Mouse (Mus musculus) intestine, embryonic 14.5 days (tissue): ENCODE data around the gene Skp2. TPM values are rescaled to one million over a fixed set of nuclear protein-coding genes. Genes with fewer than 3 reads are reported as not detected.
"Not testable (repeated sequence)": the region's sequence is repeated elsewhere in the genome, so short reads cannot be mapped to it uniquely, and the experiment has no call there.

Experiments
- ATAC-seq: fragments of 200-750 bp; cut with Nextera tagmentation; replicated peaks from 2 replicates; pipeline ENCODE4 v1.8.0; 2017; ENCODE audit warnings: low read depth, moderate number of reproducible peaks, moderate TSS enrichment, moderate library complexity; ENCODE audit not compliant: low FRiP score, low TSS enrichment
- DNase-seq: peaks from one replicate; pipeline ENCODE4 v3.0.0-alpha.2; 2018; ENCODE audit warnings: low spot score
- H3K27ac ChIP-seq: fragments of 300-500 bp; sonication (generic); 2 replicates; pipeline ENCODE4 v1.5.1; 2014; ENCODE audit warnings: low read depth, mild to moderate bottlenecking, control low read depth
- H3K27me3 ChIP-seq: fragments of 300-500 bp; sonication (generic); replicated peaks from 2 replicates; pipeline ENCODE4 v1.6.1; 2014; ENCODE audit warnings: low read length, control low read depth; ENCODE audit not compliant: control insufficient read depth, insufficient read depth
- H3K36me3 ChIP-seq: fragments of 300-500 bp; sonication (generic); 2 replicates; pipeline ENCODE4 v1.6.1; 2014; ENCODE audit warnings: low read length, control low read depth; ENCODE audit not compliant: control insufficient read depth, insufficient read depth
- H3K4me1 ChIP-seq: fragments of 300-500 bp; sonication (generic); replicated peaks from 2 replicates; pipeline ENCODE4 v1.6.1; 2014; ENCODE audit warnings: low read length, control low read depth, mixed read lengths; ENCODE audit not compliant: control insufficient read depth, insufficient read depth
- H3K4me2 ChIP-seq: fragments of 300-500 bp; sonication (generic); 2 replicates; pipeline ENCODE4 v1.6.1; 2014; ENCODE audit warnings: low read length
- H3K4me3 ChIP-seq: fragments of 300-500 bp; sonication (generic); 2 replicates; pipeline ENCODE4 v1.5.1; 2014; ENCODE audit warnings: low read depth, low read length, control low read depth, mixed read lengths
- H3K9ac ChIP-seq: fragments of 300-500 bp; sonication (generic); 2 replicates; pipeline ENCODE4 v1.6.1; 2014; ENCODE audit warnings: mild to moderate bottlenecking, low read length
- H3K9me3 ChIP-seq: fragments of 300-500 bp; sonication (generic); 2 replicates; pipeline ENCODE4 v1.6.1; 2016; ENCODE audit warnings: low read length, control low read depth; ENCODE audit not compliant: control insufficient read depth
- WGBS: fragments of 180-500 bp; shearing (Covaris S2); extraction: QIAGEN DNeasy Blood & Tissue Kit; methylation state at CpG from one replicate; pipeline ENCODE4 v1.1.7; 2014; 5-methylcytosine and 5-hydroxymethylcytosine counted together
- polyA plus RNA-seq: library from polyadenylated mRNA; unstranded; fragments of >200 nt; fragmentation: Nextera tagmentation; extraction: Ambion mirVana; gene quantifications from 2 replicates; pipeline ENCODE4 v1.2.1, GENCODE M21; 2014

The Skp2 gene
- polyA plus RNA-seq, result 73.2 and 86.4 TPM in 2 replicates

DNA sequence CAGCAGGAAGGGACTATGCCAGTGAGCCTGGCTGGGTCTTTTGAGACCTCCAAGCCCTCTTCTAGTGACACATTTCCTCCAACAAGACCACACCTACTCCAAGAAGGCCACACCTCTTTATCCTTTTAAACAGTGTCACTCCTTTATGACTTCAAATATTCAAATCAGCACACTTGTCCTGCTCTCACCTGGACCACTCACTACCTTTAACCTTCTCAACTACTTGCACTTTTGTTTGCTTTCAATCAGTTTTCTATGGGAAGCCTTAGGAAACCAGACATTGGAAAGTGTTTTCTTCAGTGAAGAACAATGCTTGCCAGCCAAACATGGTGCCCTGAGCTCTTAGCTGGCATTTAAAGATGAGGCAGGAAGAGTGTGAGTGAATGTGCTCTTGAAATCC, at the start of gene Skp2:
Skp2 (minus strand) TSS at position 101 of the 400 bp plus-strand sequence.
- no peak within 1 kb of the TSS for H3K4me2 ChIP-seq
- no peak within 1 kb of the TSS for H3K4me3 ChIP-seq
- no peak within 1 kb of the TSS for H3K27ac ChIP-seq
- ATAC-seq, result no peak
- H3K9ac ChIP-seq, result no peak within 1 kb of the TSS
- H3K36me3 ChIP-seq, result peaks cover 66% of the 10 kb centered on the region
- H3K4me1 ChIP-seq, result no peaks in the 10 kb centered on the region
- H3K27me3 ChIP-seq, result no peaks in the 10 kb centered on the region
- DNase-seq, result no peak
- no peaks in the 10 kb centered on the region for H3K9me3 ChIP-seq

DNA sequence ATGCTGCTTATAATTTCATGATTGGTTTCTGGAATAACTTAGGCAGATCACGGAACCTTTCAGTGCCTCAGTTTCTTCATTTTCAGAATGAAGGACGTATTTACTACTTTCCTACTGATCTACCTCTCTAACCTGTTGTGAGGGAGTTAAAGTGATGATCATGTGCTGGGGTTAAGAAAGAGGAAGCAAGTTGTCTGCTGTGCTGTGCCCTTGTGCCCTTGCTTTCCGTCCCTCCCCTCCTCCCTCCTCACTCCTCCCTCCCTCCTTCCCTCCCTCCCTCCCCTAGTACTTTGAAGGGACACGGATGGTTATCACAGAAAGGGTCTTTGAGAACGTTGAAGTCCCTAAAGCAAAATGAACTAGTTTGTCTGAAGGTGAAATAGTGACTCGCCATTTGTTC, 43.2 kb upstream of the Skp2 start:
- H3K27me3 ChIP-seq, result no peaks in the 10 kb centered on the region
- no peak for DNase-seq
- H3K9me3 ChIP-seq, result no peaks in the 10 kb centered on the region
- no peak overlapping the region for H3K4me2 ChIP-seq
- no peak overlapping the region for H3K9ac ChIP-seq
- peaks cover 17% of the 10 kb centered on the region for H3K36me3 ChIP-seq
- ATAC-seq, result no peak
- H3K27ac ChIP-seq, result no peak overlapping the region
- H3K4me3 ChIP-seq, result no peak overlapping the region
- 69% methylated on average over 6 of the region's 6 CpGs for WGBS
- no peaks in the 10 kb centered on the region for H3K4me1 ChIP-seq

DNA sequence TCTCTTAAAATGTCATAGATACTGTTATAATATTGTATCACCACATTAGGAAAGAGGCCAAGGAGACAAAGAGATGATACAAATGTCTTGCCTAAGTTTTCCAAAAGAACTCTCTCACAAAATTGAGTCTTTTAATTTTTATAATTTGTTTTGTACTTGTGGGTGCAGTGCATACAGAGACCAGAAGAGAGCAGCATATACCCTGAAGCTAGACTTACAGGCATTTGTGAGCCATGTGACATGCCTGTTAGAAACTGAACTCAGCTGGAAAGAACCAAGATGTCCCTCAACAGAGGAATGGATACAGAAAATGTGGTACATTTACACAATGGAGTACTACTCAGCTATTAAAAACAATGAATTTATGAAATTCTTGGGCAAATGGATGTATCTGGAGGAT, 37.5 kb upstream of the Skp2 start:
- H3K4me1 ChIP-seq, DNase-seq, H3K27me3 ChIP-seq, H3K9ac ChIP-seq, H3K9me3 ChIP-seq, H3K27ac ChIP-seq, H3K4me3 ChIP-seq, ATAC-seq, H3K4me2 ChIP-seq: not testable (repeated sequence)
- peaks cover 47% of the 10 kb centered on the region for H3K36me3 ChIP-seq

DNA sequence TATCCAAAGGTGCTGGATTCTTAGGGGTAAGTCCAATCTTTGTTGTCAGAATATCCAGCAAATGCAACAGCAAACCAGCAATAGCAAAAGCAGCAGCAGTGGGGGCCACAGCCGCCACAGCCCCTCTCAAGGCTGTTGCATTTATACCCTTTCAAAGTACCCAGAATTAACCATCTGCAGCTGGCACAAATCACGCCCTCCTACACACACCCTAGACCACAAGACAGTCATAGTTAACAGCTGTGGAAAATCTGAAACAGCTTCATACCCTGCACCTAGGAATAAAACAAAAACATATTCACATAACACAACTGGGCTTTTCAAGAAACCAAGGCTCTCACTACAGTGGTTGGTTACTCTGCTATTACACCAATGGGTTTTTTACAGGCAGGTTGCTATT, 34.6 kb upstream of the Skp2 start:
- no peak overlapping the region for H3K4me2 ChIP-seq
- DNase-seq, result no peak
- WGBS, result 92% methylated on average over 2 of the region's 2 CpGs

DNA sequence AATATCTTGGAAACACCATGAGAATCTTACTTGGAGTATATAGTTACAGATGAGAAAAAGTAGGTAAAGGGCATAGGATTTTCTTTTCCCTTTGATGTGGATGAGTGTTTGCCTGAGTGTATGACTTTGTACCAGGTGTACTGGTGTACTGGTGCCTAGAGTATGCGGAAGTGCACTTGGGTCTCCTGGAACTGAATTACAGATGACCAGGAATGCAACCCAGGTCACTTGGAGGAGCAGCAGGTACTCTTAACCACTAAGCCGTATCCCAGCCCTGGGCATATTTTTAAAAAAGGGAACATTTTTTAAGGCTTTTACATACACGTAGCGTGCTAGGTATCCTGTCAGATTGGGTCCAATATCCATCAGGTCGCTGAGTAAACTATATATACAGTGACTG, 28.8 kb upstream of the Skp2 start:
- Histone ChIP-seq H3K9me3 (no peaks in the 10 kb centered on the region), H3K4me1 (no peaks in the 10 kb centered on the region), H3K4me3 (no peak overlapping the region), H3K9ac (no peak overlapping the region), H3K36me3 (peaks cover 44% of the 10 kb centered on the region), H3K27ac (no peak overlapping the region), H3K4me2 (no peak overlapping the region), H3K27me3 (no peaks in the 10 kb centered on the region)
- WGBS, result 92% methylated on average over 5 of the region's 5 CpGs
- DNase-seq (no peak), ATAC-seq (no peak)

More for the DNA sequence above, 34.6 kb upstream of the Skp2 start:
- peaks cover 54% of the 10 kb centered on the region for H3K36me3 ChIP-seq
- no peaks in the 10 kb centered on the region for H3K4me1 ChIP-seq
- no peak overlapping the region for H3K4me3 ChIP-seq
- H3K27ac ChIP-seq, result no peak overlapping the region
- no peak overlapping the region for H3K9ac ChIP-seq
- H3K27me3 ChIP-seq, result no peaks in the 10 kb centered on the region
- H3K9me3 ChIP-seq, result no peaks in the 10 kb centered on the region
- no peak for ATAC-seq

DNA sequence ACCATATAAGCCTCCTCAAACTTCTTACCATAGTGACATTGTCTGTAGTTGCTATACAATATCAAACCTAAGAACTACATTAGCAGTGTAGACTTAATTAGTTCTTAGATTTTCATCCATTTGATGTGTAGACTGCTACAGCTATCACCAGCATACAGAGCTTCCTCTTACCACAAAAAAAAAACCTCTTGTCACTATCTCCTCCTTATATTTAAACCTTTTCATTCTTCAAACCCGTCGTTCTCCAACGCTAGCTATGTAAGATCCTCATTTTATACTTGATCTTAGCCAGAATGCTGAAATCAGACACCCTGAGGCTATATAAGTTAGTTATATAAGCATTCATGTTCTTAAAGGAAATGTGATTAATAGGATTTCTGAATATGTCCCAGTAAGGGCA, 21.8 kb upstream of the Skp2 start:
- Histone ChIP-seq H3K4me1 (no peaks in the 10 kb centered on the region), H3K27me3 (no peaks in the 10 kb centered on the region), H3K9me3 (no peaks in the 10 kb centered on the region), H3K27ac (no peak overlapping the region), H3K9ac (no peak overlapping the region), H3K36me3 (peaks cover 46% of the 10 kb centered on the region), H3K4me2 (no peak overlapping the region), H3K4me3 (no peak overlapping the region)
- no peak for DNase-seq
- 89% methylated on average over 3 of the region's 3 CpGs for WGBS
- ATAC-seq, result no peak

DNA sequence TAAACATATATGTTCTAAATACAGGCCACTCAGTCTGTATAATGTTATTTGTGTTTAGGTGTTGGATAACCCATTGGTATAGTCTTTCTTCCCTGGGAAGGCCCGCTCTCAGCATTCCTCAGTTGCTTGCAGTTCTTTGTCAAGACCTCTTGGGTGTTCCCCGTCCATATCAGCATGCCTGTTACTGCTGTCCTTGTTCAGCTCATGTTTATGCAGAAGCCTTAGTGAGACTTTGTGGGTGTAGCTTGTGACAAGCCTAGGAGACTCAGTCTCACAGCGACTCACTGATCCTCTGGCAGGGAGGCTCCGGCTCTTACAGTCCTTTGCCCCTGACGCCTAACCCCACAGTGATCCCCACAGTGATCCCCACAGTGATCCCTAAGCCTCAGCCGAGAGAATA, 8.9 kb upstream of the Skp2 start:
- H3K9me3 ChIP-seq, result no peaks in the 10 kb centered on the region
- H3K36me3 ChIP-seq, result peaks cover 42% of the 10 kb centered on the region
- H3K4me1 ChIP-seq, result no peaks in the 10 kb centered on the region
- H3K9ac ChIP-seq, result no peak overlapping the region
- no peak for ATAC-seq
- no peaks in the 10 kb centered on the region for H3K27me3 ChIP-seq
- WGBS, result 65% methylated on average over 6 of the region's 6 CpGs
- no peak overlapping the region for H3K4me3 ChIP-seq
- no peak overlapping the region for H3K4me2 ChIP-seq
- H3K27ac ChIP-seq, result no peak overlapping the region
- DNase-seq, result no peak

DNA sequence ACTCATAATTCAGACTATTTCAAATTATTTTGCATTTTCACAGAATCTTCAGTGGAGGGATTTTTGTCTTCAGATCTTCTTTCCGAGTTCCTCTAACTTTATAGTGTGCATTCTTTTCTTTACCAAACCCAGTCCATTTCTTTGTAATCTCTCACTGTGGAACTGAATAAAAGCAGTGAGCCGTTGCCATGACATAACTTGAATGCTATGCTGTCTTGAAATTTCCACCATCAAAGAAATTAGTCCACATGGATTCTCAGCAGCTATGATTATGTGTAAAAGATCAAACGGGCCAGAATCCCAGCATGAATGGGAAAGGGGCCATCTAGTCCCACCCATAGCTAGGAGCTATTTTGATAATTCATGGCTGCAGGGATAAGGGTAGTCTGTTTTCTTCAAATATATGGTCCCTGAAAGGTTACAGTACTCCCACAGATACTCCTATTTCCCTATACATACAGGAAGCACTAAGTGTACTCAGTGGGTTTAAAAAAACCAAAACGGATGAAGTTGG, 7.4 kb upstream of the Skp2 start:
- H3K9me3 ChIP-seq, result no peaks in the 10 kb centered on the region
- H3K27me3 ChIP-seq, result no peaks in the 10 kb centered on the region
- H3K27ac ChIP-seq, result no peak overlapping the region
- ATAC-seq (no peak), DNase-seq (no peak)
- whole genome bisulfite sequencing, result 92% methylated on average over 4 of the region's 4 CpGs
- H3K9ac ChIP-seq, result no peak overlapping the region
- H3K4me2 ChIP-seq, result no peak overlapping the region
- H3K36me3 ChIP-seq, result peaks cover 41% of the 10 kb centered on the region
- no peaks in the 10 kb centered on the region for H3K4me1 ChIP-seq
- no peak overlapping the region for H3K4me3 ChIP-seq

DNA sequence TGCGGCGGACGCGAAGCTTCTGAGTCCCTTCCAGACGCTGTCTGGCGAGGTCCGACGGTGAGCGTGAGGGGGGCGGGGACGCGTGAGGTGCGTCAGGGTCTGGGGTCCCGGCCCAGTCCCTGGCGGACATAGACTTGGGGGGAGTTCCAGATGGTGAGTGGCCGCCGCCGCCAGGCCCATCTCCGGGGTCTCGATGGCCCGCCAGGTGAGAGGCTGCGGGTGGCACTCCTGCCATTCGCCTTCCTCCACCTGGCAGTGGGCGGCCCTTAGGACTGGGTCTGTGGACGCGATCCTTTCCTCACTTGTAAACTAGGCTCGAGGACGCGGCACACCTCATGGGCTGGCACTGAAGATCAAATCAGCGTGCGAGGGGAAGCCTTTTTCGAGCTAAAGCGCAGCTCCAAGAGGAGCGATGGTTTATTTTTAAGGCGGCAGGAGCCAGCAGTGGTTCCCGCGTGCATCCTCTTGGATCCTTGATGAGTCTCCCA, 14.5 kb downstream of the Skp2 start:
- Histone ChIP-seq H3K27me3 (no peaks in the 10 kb centered on the region), H3K4me3 (peak overlapping the region; percentile 87), H3K36me3 (peaks cover 30% of the 10 kb centered on the region), H3K4me1 (peaks cover 11% of the 10 kb centered on the region; the same call in 1 of the 2 replicates), H3K27ac (peak overlapping the region; percentile 77), H3K9ac (peak overlapping the region; percentile 74), H3K4me2 (peak overlapping the region; percentile 77), H3K9me3 (no peaks in the 10 kb centered on the region)
- WGBS, result under 1% methylated on average over 34 of the region's 37 CpGs
- DNase-seq (peak; percentile 84), ATAC-seq (peak; percentile 88)
